Mouse (Mus musculus): ENCODE results near the gene Prkce.

Prkce gene

GRCm38 (mm10) chr17:86572136-86572535 is 404.6 kb downstream of the Prkce start:
- DNase-seq (ENCODE audit: extremely low spot score), result no peak

- DNase-seq (ENCODE audit: extremely low spot score), result no peak
These were observed 405.0 kb downstream of the Prkce start for GRCm38 (mm10) chr17:86572576-86572975.

- DNase-seq (ENCODE audit: extremely low spot score), result no peak
These were observed 406.1 kb downstream of the Prkce start for GRCm38 (mm10) chr17:86573596-86574248.

GRCm38 (mm10) chr17:86580724-86581123 is 413.1 kb downstream of the Prkce start:
- no peak for DNase-seq (ENCODE audit: extremely low spot score)

- no peak for DNase-seq (ENCODE audit: extremely low spot score)
These were observed 414.8 kb downstream of the Prkce start for GRCm38 (mm10) chr17:86582341-86582740.

GRCm38 (mm10) chr17:86586441-86586840 is 418.9 kb downstream of the Prkce start:
- no peak for DNase-seq (ENCODE audit: extremely low spot score)

- no peak for DNase-seq (ENCODE audit: extremely low spot score)
These were observed 421.3 kb downstream of the Prkce start for GRCm38 (mm10) chr17:86588704-86589449.

GRCm38 (mm10) chr17:86589681-86590080 is 422.1 kb downstream of the Prkce start:
- DNase-seq (ENCODE audit: extremely low spot score), result no peak

GRCm38 (mm10) chr17:86591241-86591640 is 423.7 kb downstream of the Prkce start:
- DNase-seq (ENCODE audit: extremely low spot score), result no peak

GRCm38 (mm10) chr17:86592991-86593586 is 425.5 kb downstream of the Prkce start:
- DNase-seq (ENCODE audit: extremely low spot score), result no peak

GRCm38 (mm10) chr17:86595526-86595925 is 427.9 kb downstream of the Prkce start:
- DNase-seq (ENCODE audit: extremely low spot score), result no peak

- no peak for DNase-seq (ENCODE audit: extremely low spot score)
These were observed 433.5 kb downstream of the Prkce start for GRCm38 (mm10) chr17:86601116-86601515.

- no peak for DNase-seq (ENCODE audit: extremely low spot score)
These were observed 434.3 kb downstream of the Prkce start for GRCm38 (mm10) chr17:86601901-86602300.

- DNase-seq (ENCODE audit: extremely low spot score), result no peak
These were observed 436.4 kb downstream of the Prkce start for GRCm38 (mm10) chr17:86603848-86604444.

GRCm38 (mm10) chr17:86607981-86608380 is 440.4 kb downstream of the Prkce start:
- DNase-seq (ENCODE audit: extremely low spot score), result no peak

GRCm38 (mm10) chr17:86610271-86610969 is 442.8 kb downstream of the Prkce start:
- DNase-seq (ENCODE audit: extremely low spot score), result no peak

GRCm38 (mm10) chr17:86611772-86612171 is 444.2 kb downstream of the Prkce start:
- no peak for DNase-seq (ENCODE audit: extremely low spot score)

- no peak for DNase-seq (ENCODE audit: extremely low spot score)
These were observed 448.2 kb downstream of the Prkce start for GRCm38 (mm10) chr17:86615592-86616291.

GRCm38 (mm10) chr17:86617570-86618237 is 450.1 kb downstream of the Prkce start:
- no peak for DNase-seq (ENCODE audit: extremely low spot score)

- DNase-seq (ENCODE audit: extremely low spot score), result no peak
These were observed 450.9 kb downstream of the Prkce start for GRCm38 (mm10) chr17:86618431-86618861.

GRCm38 (mm10) chr17:86622862-86623261 is 455.3 kb downstream of the Prkce start:
- DNase-seq (ENCODE audit: extremely low spot score), result no peak
